Mouse (Mus musculus) CD8-positive naive resting alpha-beta T cell, adult 2 months (primary cell): ENCODE measurements around the gene Jazf1.

Experiments used
- DNase-seq, 2 experiments: peaks; one replicate each; pipeline ENCODE4 v3.0.0; 2022; ENCODE audit warnings: low read depth in 2 of 2, low spot score in 2 of 2

Jazf1 gene

GRCm38 (mm10) chr6:53014460-53015455 lies 53.7 kb downstream of the Jazf1 start:
- no peak for DNase-seq

GRCm38 (mm10) chr6:53010286-53010685 lies 58.1 kb downstream of the Jazf1 start:
- no peak for DNase-seq

GRCm38 (mm10) chr6:53006032-53006431 lies 62.4 kb downstream of the Jazf1 start:
- no peak for DNase-seq

- no peak for DNase-seq
These were observed 62.9 kb downstream of the Jazf1 start for GRCm38 (mm10) chr6:53005544-53005943.

- DNase-seq, result no peak
These were observed 77.6 kb downstream of the Jazf1 start for GRCm38 (mm10) chr6:52990816-52991215.

- DNase-seq, result no peak
These were observed 80.4 kb downstream of the Jazf1 start for GRCm38 (mm10) chr6:52987905-52988640.

GRCm38 (mm10) chr6:52987391-52987790 lies 81.0 kb downstream of the Jazf1 start:
- peak in 1 of 2 experiments; percentile 11 for DNase-seq

- DNase-seq, result no peak
These were observed 86.3 kb downstream of the Jazf1 start for GRCm38 (mm10) chr6:52982175-52982574.

- no peak for DNase-seq
These were observed 88.9 kb downstream of the Jazf1 start for GRCm38 (mm10) chr6:52979503-52979902.

GRCm38 (mm10) chr6:52973351-52973750 lies 95.1 kb downstream of the Jazf1 start:
- DNase-seq, result no peak

GRCm38 (mm10) chr6:52972138-52972537 lies 96.3 kb downstream of the Jazf1 start:
- DNase-seq, result no peak

GRCm38 (mm10) chr6:52969717-52970261 lies 98.6 kb downstream of the Jazf1 start:
- peak; percentile 12 to 34 for DNase-seq

- no peak for DNase-seq
These were observed 100.0 kb downstream of the Jazf1 start for GRCm38 (mm10) chr6:52968346-52968891.

- no peak for DNase-seq
These were observed 100.7 kb downstream of the Jazf1 start for GRCm38 (mm10) chr6:52967557-52968270.

- no peak for DNase-seq
These were observed 102.4 kb downstream of the Jazf1 start for GRCm38 (mm10) chr6:52966001-52966400.

GRCm38 (mm10) chr6:52965340-52965739 lies 103.1 kb downstream of the Jazf1 start:
- DNase-seq, result no peak

- no peak for DNase-seq
These were observed 104.4 kb downstream of the Jazf1 start for GRCm38 (mm10) chr6:52963840-52964690.

GRCm38 (mm10) chr6:52963430-52963732 lies 105.0 kb downstream of the Jazf1 start:
- no peak for DNase-seq

- no peak for DNase-seq
These were observed 105.6 kb downstream of the Jazf1 start for GRCm38 (mm10) chr6:52962600-52963429.
